Mouse (Mus musculus): ENCODE measurements at regions not wholly inside any gene's neighbourhood (a gene's known extent, or its start where the extent isn't known, plus 50 kb on each side); places are given as distances from the start of the nearest gene placed in this dataset.

GRCm38 (mm10) chr1:151045334-151045733 is 52.1 kb upstream of the Hmcn1 start:
- no peak for DNase-seq (ENCODE audit: low spot score in 2 of 2)

DNA sequence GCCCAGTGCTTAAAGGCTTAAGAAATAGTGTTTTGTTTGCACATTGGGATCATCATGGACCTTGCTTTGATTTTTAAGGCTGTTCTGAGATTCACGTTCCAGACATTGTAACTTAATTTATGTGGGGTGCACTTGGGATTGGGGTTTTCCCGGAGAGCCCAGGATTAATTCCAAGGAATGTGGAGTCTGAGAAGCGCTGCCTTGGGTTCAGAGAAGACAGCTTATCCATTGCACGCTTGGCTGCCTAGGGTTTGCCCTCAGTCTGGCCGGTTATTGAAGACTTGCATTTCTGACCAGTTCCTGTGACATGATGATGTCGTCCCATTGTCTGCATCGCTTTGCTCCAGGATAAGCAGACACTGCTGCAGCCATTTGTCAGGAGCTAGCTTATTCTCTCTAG is 53.4 kb upstream of the Hmcn1 start:
- no peak for DNase-seq (ENCODE audit: low spot score in 2 of 2)

GRCm38 (mm10) chr1:151049726-151050506 is 56.7 kb upstream of the Hmcn1 start:
- DNase-seq (ENCODE audit: low spot score in 2 of 2): no peak

DNA sequence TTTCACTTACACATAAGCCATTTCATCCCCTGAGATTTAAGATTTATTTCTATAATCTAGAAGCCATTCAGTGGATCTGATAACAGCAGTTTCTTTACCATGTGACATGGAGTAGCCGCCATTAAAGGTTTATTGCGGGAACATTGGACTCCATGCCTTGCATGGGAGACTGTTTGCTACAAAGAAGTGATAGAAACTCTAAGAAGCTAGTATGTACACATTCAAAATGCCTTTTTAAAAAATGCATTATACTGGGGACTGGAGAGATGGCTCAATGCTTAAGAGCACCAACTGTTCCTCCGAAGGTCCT is 57.2 kb upstream of the Hmcn1 start:
- DNase-seq (ENCODE audit: low spot score in 2 of 2): no peak

DNA sequence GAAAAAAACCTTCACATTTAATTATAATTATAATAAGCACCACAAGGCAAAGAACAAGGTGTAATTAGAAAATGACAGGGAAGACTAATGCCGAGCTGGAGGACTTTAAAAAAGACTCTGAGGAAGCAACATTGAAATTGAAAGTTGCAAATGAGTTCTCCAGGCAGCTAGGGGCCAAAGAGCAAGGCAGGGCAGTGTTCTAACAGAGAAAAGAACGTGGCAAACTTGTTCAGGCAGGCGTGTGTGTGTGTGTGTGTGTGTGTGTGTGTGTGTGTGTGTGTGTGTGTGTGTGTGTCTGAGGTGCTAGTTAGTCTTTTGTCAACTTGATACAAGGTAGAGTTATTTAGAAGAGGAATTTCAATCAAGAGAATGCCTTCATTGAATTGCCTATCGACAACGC is 60.0 kb upstream of the Hmcn1 start:
- no peak for DNase-seq (ENCODE audit: low spot score in 2 of 2)

DNA sequence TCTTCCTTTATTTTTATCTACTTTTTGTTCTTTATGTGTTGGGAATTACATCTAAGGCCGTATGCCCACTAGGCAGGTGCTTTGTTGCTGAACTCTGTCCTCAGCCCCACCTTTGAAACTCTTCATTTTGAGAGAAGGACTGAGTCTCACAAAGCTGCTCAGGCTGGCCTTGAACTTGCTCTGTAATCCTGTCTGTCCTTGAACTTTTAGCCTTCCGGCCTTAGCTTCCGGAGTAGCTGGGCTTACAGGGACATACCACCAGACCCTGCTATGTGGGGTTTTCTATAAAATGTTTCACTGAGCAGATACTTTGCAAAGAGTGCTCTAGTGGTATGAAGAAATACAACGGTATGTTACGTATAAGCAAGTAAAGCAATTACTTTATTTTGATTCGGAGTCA is 62.2 kb upstream of the Hmcn1 start:
- DNase-seq (ENCODE audit: low spot score in 2 of 2): no peak

DNA sequence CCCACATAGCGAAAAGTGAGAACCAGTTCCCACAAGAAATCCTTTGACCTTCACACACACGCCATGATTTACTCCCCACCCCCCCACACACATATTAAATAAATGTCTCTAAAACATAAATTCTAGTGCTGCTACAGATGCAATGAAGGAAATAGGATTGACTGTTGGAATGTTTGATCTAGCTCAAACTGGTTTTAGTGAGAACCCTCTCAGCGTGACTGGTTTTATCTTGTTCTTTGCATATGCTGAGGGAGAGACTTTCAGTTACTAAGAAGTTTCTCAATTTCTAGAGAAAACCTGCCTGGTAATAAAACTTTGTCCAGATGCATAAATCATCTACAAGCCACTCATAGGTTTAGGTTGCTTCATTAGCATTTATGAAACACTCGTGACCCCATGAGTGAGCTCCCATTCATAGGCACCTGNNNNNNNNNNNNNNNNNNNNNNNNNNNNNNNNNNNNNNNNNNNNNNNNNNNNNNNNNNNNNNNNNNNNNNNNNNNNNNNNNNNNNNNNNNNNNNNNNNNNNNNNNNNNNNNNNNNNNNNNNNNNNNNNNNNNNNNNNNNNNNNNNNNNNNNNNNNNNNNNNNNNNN is 66.4 kb upstream of the Hmcn1 start:
- no peak for DNase-seq (ENCODE audit: low spot score in 2 of 2)

DNA sequence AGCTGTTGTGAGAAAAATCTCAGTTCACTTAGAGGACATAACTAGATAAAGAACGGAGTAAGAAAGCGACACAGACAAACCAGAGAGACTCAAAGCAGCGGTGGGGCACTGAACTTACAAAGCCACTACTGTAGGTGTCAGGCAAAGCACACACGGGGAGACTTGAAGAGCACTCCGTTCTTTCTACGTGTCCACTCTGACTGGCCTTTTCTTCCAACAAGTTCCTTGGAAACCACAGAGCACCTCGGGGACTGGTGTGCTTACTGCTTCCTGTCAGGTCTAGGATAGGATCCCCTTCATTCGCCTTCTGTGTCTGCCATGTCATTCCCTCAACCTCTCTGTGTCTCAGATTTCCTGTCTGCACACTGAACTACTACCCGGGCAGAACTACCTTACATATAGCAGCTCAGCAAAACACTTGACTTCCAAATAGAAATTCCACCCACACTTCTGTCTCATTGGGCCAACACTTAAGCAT is 71.9 kb upstream of the Hmcn1 start:
- DNase-seq (ENCODE audit: low spot score in 2 of 2): no peak

DNA sequence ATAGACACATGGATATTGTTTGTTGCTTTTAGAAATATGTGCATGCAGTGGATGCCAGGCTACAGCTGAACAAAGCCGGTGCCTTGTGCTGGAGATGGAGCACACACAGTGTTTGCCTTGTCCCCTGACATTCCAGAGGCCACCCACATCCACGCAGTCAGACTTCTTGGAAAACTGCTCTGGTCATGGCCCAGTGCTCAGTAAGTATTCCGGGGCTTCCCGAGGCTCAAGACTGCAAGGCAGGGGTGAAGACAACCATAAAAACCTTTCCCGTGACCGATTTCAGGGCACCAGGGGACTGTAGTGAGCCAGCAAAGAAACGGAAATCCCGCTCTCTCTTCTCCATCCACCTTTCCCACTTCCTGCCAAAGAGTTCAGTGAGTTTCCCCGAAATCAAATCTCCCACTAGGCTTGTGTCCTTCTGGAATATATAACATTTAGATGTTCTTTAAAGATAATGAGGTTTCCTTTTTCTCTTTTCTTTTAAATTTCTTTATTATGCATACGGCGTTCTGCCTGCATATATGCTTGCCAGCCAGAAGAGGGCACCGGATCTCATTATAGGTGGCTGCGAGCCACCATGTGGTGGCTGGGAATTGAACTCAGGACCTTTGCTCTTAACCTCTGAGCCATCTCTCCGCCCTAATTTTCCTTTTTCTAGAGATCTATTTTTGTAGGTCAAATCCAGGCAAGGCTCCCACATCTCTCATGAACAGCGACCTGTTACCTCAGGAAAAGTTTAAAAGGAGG is 73.3 kb upstream of the Hmcn1 start:
- no peak for DNase-seq (ENCODE audit: low spot score in 2 of 2)

DNA sequence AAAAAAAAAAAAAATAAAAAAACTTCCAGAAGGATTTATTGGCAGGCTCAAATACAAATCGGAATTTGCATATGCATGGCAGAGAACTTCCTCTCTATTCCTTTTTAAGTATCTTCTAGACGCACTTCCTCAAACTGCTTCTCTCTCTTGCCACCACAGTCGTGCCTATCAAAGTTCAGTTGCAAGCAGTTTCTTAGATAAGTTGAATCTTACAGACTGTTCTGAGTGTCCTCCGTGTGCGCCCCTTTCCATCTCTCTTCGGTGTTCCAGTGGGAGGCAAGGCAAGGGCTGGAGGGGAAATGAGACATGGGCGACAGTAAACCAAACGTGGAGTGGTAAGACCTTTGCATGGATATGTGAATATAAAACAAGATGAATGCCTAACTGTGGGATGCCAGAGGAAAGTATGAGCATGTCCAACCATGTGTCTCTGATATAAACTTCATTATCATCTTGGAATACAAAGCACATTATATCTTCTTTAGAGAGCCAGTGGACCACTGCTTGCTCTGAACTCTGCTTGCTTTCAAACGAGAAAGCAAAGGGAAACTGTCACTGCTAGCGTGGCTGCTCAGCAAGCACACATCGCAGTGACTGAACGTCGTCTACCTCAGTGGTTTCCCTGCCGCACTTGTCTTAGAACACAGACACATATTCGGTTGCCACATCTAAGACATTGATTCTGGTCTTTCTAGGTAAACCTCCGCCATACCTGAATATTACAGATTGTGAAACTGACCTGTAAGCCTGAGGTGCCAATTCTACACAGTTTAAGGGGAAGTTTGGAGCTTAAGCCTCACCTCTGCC is 81.5 kb upstream of the Hmcn1 start:
- DNase-seq (ENCODE audit: low spot score in 2 of 2): no peak

GRCm38 (mm10) chr1:151075541-151075940 is 82.3 kb upstream of the Hmcn1 start:
- no peak for DNase-seq (ENCODE audit: low spot score in 2 of 2)

DNA sequence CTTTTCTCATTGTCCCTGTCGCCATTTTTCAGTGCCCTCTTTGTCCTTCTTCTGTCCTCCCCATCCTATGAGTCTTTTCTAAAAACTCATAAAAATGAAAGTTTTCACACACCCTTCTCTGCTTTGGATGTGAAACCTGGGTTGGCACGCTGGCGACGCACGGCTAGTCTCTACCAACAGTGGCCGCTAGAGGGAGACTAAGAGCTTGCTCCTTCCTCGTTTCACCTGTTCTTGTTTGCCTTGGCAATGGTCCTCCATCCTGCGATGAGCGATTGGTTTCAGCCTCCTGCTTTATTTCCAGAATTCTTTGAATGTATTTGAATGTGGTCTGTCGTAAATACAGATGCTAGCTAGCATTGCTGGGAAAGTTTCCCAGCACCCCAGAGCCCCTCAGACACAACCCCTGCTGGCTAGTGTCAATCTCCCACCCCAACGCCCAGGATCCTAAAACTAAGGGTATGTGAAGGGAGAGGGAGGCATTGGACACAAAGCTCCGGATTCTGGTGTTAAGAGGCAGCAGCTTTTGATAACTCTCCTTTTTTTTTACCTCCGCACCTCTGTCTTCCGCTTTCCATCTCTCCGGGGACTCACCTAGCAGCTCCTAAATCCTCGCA is 85.8 kb upstream of the Hmcn1 start:
- DNase-seq (ENCODE audit: low spot score in 2 of 2): peak; percentile 86 to 95

DNA sequence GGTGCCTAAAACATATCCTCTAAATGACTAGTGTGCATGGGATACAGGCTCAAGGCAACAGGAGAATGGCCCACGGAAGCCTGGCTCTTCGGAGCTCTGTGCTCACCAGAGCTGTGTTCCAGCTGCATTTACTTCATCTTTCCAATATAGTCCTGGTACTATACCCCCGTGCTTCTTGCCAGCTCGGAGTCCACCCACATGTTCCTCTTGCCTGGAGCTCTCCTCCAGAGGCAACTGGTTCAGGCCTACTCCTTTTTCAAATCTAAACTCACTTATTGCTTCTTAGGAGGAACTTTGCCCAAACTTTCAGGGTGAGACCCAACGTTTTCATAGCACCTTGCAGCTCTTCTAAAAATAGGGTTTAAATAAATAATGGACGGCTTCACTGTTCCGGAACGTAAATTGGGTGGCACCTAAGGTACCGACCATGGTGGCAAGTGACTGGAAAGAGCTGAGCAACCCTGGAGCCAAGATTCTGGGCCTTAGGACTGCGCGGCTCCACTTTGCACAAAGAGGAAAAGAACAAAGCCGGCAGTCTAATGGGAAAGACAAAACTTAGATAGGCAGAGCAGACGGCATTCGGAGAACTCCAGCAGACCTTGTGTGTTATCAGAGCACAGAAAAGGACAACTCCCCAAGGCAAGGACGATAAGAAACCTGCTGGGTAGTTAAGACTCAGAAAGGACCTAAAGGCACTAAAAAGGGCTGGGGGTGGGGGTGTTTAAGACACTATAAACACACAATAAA is 86.6 kb upstream of the Hmcn1 start:
- DNase-seq (ENCODE audit: low spot score in 2 of 2): peak in 1 of 2 experiments; percentile 33

DNA sequence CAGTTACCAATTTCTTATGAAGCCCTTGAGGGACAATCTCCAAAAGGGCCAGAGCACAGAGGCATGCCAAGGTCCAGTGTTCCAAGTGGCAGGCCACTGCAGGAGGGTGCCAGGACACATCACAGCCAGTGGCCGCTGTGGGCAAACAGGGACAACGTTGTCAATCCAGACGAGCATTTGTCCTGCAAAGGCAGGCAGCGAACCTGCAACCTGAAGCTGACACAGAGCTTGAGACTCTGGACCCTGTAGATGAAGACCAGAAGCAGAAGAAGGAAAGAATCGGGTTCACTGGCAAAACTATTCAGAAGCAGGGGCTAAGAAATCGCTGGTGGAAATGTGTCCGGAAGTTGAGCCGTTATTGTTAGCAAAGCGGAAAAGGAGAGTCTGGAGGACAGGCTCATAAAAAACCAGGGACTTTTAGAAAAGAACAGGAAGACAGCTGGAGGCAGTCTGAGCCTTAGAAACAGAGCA is 87.3 kb upstream of the Hmcn1 start:
- DNase-seq (ENCODE audit: low spot score in 2 of 2): no peak

- DNase-seq (ENCODE audit: low spot score in 2 of 2): no peak
Measured at GRCm38 (mm10) chr1:151082510-151083033, 89.3 kb upstream of the Hmcn1 start.

GRCm38 (mm10) chr1:151083806-151084205 is 90.6 kb upstream of the Hmcn1 start:
- no peak for DNase-seq (ENCODE audit: low spot score in 2 of 2)

DNA sequence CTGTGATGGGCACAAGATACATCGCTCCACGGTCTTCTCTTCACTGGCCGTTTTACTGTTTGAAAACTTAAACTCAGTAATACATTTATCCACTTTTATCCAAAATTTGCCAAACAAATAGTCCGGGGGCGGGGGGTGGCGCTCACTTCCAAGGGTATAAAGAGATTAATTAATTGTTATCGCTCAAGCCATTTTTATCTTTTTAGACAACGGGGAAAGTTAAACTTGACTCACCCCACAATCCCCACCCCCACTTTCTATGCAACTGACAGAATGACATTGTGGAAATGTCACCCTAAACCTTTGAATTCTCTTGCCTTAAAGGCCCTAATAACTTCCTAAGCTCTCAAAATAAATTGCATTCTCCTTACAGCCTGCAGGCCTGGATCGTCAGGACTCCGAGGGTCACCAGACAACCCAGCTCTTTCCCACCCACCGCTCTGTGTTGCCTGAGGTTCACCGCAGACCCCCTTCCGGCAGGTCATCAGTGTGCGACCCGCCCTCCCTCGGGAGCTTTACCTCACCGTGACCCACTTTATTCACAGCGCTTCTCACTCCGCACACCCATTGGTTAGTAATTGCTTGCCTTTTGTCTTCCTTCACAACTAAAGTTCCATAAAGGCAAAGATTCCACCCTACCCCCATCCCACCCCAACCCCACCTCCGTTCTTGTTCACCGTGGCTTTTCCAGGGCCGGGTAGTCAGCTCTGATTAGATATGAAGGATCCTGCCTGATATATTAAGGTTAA is 93.0 kb upstream of the Hmcn1 start:
- DNase-seq (ENCODE audit: low spot score in 2 of 2): no peak

DNA sequence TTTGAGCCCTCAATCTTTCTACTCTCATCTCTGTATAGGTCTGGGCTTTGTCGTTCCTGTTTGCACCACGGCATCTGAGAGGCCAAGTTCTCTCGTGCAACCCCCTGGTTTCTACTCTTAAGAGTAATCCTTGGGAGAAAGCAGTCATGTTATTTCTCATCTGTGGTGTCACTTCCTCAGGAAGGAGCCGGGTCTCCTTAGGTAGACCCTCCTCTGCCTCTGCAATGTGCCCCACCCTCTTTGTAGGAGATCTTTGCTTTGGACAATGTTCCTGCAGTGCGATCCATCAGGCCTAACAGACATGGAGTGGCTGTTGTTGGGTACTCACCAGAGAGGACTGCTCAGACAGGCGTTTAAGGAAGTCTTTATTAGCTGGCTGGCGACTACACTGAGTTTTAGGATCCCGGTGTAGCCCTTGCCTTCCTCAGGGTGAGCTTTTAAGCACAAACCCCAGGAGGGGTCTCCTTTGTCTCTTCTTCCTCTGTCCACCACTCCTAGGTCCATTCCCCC is 94.0 kb upstream of the Hmcn1 start:
- DNase-seq (ENCODE audit: low spot score in 2 of 2): no peak

DNA sequence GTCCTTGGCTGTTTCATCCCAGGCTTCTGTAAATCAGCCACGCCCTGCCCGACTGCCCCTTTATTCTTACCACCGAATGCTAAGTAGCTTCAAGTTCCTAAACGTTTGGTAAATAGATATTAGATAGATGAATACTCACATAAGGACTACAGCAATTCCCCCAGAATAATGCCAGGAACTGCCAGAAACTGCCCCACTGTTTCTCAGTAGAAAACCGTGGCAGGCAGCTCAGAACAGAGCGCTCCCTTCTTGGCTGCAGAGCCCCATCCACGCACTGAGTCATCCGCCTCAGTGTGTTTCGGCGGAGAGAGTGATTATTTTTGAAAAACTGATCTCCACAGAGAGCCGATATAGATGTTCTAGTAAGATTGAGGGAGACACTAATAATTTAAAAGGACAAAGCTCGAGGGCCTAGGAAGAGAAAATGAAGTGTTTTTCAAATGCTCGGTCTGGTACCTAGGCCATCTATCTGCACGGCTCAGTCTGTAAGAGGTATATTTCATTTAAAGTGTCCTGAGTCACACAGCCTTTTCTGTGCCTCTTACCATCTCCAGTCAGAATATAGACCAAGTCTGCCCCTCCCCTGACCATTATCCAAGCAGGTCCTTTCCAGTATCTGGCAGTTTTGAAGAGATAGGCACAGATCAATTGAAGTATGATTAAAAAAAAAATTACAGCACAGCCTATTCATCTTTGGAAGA is 94.4 kb upstream of the Gm47985 start:
- no peak for DNase-seq (ENCODE audit: low spot score in 2 of 2)
